Mouse (Mus musculus) olfactory bulb, adult 2 months (tissue): ENCODE data around the gene Zfp120. TPM values are rescaled to one million over a fixed set of nuclear protein-coding genes. Genes with fewer than 3 reads are reported as not detected.
"Not testable (repeated sequence)": the region's sequence is repeated elsewhere in the genome, so short reads cannot be mapped to it uniquely, and the experiment has no call there.

Source experiments
- H3K27ac ChIP-seq: fragments of 200-500 bp; 2 replicates; pipeline ENCODE4 v1.5.1; 2012; ENCODE audit warnings: low read depth, low read length; ENCODE audit not compliant: insufficient read depth
- H3K4me1 ChIP-seq: fragments of 200-500 bp; 2 replicates; pipeline ENCODE4 v1.6.1; 2012; ENCODE audit warnings: low read length; ENCODE audit not compliant: control insufficient read depth, insufficient read depth
- H3K4me3 ChIP-seq: fragments of 200-500 bp; 2 replicates; pipeline ENCODE4 v1.5.1; 2012; ENCODE audit warnings: mild to moderate bottlenecking, low read depth, low read length, moderate library complexity; ENCODE audit not compliant: insufficient read depth
- CTCF ChIP-seq: fragments of 200-500 bp; IDR thresholded peaks from 2 replicates; pipeline ENCODE4 v1.5.1; 2012; ENCODE audit warnings: low read depth, mild to moderate bottlenecking, low read length, moderate library complexity; ENCODE audit not compliant: insufficient read depth
- POLR2A ChIP-seq: fragments of 200-500 bp; IDR thresholded peaks from 2 replicates; pipeline ENCODE4 v1.6.1; 2012; ENCODE audit warnings: mild to moderate bottlenecking, low read depth, low read length, moderate library complexity; ENCODE audit not compliant: insufficient read depth
- WGBS: fragments of 180-500 bp; shearing (Covaris S2); methylation state at CpG from one replicate; pipeline ENCODE4 v1.1.7; 2018; 5-methylcytosine and 5-hydroxymethylcytosine counted together
- polyA plus RNA-seq: library from polyadenylated mRNA; stranded (reverse); fragments of >200 nt; gene quantifications from 2 replicates; pipeline ENCODE4 v1.2.4, GENCODE M21; 2012; ENCODE audit warnings: low replicate concordance; ENCODE audit not compliant: missing spikeins, insufficient read depth, insufficient read length

The Zfp120 gene
- not detected in 2 replicates for polyA plus RNA-seq

DNA sequence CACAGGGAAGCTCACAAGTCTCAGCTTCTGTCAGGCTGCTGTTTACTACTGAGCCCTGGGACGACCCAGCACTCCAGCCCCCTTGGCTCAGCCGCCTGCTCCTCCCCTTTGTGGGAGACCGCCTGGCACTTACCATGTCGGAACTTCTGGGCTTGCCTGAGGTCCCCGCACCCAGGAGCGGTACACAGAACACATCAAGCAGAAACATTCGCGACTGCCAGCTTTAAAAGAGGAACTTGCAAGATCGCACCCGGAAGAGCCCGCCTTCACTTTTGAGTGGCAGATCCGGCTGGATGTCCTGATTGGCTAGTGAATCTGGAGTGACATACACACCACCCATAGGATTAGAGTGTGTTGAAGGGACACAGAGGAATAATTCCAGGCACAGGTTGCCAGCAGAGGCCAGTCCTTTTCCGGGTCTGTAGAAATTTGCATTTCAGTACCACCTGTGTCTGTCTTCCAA is at the start of gene Zfp120:
TSS of gene Zfp120 (minus strand) at position 274 of the 463 bp plus-strand sequence.
- no peak within 1 kb of the TSS; the same call in 1 of the 2 replicates for H3K27ac ChIP-seq
- WGBS = under 1% methylated on average over 13 of the region's 13 CpGs

DNA sequence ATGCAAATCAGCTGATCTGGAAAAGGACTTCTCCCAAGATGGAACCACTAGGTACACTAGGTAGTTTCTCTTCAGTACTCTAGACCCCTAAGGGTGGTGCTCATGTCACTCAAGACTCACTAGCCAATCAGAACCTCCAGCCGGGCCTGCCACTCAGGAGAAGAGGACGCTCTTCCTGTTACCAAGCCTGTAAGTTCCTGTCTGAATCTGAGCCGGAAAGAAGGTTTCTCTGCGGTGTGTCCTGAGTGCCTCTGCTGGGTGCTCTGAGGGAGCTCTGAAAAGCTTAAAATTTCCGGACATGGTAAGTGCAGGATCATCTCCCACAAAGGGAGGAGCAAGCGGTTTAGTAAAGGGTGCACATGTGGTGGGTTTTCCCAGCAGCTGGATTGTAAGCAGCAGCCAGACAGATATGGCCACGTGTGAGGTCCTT is 45.1 kb upstream of the Zfp120 start, which contains the start of gene Gm14139:
TSS of gene Gm14139 (plus strand) at position 186 of the 430 bp plus-strand sequence.
- not testable (repeated sequence) for H3K27ac ChIP-seq, H3K4me3 ChIP-seq, H3K4me1 ChIP-seq
- WGBS = 82% methylated on average over 7 of the region's 7 CpGs

More for the DNA sequence above, at the start of gene Zfp120:
- H3K4me1 ChIP-seq = 0 out of 2 replicates have a peak, but pooled peaks cover 2% of the 10 kb centered on the region
- peak within 1 kb of the TSS; percentile 82 for H3K4me3 ChIP-seq
- TF ChIP-seq POLR2A (peak; percentile 29; the same call in 1 of the 2 replicates), CTCF (no peak)

DNA sequence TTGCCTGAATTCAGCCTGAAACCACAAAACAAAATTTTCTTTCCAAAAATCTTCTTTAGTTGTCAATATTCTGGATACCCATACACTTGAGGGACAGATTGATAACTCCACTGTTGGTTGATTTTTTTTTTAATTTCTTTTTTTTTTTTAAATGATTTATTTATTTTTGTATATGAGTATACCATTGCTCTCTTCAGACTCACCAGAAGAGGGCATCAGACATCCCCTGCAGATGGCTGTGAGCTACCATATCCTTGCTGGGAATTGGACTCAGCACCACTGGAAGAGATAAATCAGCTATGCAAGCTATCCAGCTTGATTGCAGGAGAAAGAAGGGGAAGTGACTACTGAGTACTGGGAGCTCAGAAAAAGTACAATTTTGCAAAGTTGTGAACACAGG is 44.5 kb upstream of the Zfp120 start:
- not testable (repeated sequence) for H3K27ac ChIP-seq, H3K4me3 ChIP-seq, H3K4me1 ChIP-seq

DNA sequence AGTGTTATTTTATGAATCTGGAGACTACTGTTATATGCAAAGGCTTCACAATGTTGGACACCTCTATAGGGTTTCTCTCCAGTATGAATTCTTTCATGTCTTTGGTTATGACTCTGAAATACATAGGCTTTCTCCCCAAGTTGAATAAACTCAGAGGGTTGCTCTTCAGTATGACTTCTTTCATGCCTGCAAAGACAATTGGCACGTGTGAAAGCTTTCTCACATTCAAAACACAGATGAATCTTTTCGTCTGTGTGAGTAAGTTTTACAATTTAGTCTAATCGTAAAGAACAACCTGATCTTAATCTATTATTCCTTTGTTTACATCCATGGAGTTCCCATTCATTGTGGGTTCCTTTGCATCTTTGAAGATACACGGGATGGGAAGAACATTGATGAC is 43.1 kb upstream of the Zfp120 start, which contains the start of gene Gm10770:
TSS of gene Gm10770 (minus strand) at position 101 of the 400 bp plus-strand sequence.
- not testable (repeated sequence) for H3K4me3 ChIP-seq, H3K27ac ChIP-seq, H3K4me1 ChIP-seq
- WGBS = 78% methylated on average over 4 of the region's 4 CpGs

DNA sequence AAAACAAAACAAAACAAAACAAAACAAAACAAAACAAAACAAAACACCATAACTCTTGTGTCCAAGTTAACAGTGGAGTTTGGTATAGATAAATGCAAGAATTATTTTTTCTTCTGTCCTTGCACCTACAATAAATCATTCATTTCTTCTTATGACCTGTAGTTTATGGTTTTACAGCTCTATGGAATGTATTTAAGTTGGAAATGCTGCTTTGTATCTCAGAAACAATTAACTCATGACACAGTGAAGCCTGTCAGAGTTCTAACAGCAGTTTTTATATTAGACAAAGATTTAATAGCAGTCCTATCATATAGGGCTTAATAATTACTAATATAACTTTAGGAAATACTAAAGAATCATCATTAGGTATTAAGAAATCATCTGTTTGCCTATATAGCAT is 37.3 kb upstream of the Zfp120 start:
- Histone ChIP-seq H3K4me3 (no peak overlapping the region), H3K27ac (no peak overlapping the region), H3K4me1 (no peaks in the 10 kb centered on the region)
- TF ChIP-seq CTCF (no peak), POLR2A (no peak)

DNA sequence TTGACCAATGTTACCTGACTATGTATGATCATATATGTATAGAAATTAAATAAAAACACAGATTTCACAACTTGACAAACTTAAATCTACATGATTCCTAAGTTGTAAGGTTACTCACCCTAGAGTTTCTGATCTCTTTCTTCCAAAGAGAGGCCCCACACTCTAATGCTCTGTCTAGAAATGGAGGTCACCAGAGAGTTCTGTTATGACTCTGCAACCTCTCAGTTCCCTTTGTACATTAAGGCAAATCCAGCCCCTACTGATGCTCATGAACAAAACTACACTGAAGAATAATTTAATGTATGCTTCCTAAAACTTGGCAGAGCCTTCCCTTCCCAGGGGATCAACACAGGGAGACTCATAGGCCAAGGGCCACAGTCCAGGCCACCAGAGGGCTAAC is 30.2 kb upstream of the Zfp120 start:
- no peak overlapping the region for H3K27ac ChIP-seq
- no peak overlapping the region for H3K4me3 ChIP-seq
- no peaks in the 10 kb centered on the region for H3K4me1 ChIP-seq
- TF ChIP-seq CTCF = no peak
- TF ChIP-seq POLR2A = no peak

DNA sequence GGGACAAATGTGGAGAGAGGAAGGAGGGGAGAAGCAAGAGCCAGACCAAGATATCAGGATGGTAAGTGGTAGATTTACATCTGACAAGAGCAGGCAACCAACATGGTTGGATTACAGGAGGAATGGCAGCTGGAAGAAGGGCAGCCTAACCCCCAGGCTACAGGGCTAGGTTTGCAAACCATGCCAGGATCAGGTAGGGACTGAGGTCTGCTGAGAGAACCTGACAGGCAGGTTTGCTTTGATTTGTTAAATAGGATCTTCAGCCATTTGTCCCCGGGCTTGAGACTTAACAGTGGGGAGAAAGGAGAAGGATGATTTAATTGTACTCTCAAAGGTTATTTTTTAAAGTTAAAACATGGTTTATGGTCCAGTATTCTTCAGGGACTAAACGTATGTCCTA is 3.7 kb downstream of the Zfp120 start:
- no peak for TF ChIP-seq CTCF
- no peak for TF ChIP-seq POLR2A
- 89% methylated on average over 2 of the region's 2 CpGs for WGBS

DNA sequence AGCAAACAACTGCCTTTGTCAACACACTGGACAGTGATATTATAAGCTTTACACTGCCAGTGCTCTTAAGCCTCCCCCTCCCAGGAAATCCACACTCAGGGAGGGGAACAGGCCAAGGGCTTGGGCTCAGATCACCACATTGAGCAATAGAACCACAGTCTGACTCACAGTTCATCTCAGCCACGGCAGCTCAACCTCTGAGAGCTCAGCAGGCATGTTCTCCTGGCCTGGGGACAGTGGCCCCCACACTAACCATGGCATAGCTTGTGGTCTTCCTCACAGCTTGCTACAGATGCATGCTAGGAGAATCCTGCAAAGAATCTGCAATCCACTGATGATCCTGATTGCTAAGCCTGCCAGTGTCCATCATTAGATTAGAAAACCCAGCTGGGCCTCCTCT is 4.5 kb downstream of the Zfp120 start:
- not testable (repeated sequence) for H3K27ac ChIP-seq, H3K4me3 ChIP-seq, H3K4me1 ChIP-seq
- 74% methylated on average over 1 of the region's 1 CpGs for WGBS

More for the DNA sequence above, 3.7 kb downstream of the Zfp120 start:
- Histone ChIP-seq H3K27ac (no peak overlapping the region), H3K4me3 (no peak overlapping the region), H3K4me1 (0 out of 2 replicates have a peak, but pooled peaks cover 2% of the 10 kb centered on the region)

DNA sequence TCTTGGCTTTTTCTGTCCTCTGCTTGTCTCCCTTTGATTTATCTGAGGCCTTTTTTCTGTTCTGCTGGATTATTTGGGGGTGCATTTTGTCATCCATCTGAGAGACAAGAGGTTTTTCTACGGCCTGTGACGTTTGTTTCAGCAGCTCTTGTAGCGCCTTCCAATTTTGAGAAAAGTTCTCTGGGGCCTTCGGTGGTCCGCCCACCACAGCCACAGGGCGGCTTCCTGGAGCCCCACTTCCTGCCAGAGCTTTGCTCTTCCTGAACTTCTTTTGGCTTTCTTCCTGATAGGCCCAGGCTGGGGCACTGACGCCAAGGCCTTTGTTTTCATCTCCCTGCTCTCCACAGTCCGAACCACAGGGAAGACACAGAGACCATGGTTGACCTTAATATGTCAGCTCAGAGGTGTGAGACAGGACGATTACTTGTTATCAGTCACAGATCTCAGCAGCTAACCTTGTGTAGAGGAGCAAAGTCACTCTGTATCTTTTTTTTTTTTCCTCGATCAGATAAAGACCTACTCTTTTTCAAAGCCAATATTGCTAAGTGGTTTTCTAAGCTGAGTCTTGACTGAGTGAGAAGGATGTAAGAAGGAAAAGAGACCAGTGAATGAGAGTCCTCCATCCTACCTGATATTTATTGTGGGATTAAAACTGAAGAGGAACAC is 25.1 kb downstream of the Zfp120 start:
- Histone ChIP-seq H3K4me3 (no peak overlapping the region), H3K4me1 (no peaks in the 10 kb centered on the region), H3K27ac (no peak overlapping the region)
- 91% methylated on average over 10 of the region's 10 CpGs for WGBS
- no peak for TF ChIP-seq POLR2A
- no peak for TF ChIP-seq CTCF

DNA sequence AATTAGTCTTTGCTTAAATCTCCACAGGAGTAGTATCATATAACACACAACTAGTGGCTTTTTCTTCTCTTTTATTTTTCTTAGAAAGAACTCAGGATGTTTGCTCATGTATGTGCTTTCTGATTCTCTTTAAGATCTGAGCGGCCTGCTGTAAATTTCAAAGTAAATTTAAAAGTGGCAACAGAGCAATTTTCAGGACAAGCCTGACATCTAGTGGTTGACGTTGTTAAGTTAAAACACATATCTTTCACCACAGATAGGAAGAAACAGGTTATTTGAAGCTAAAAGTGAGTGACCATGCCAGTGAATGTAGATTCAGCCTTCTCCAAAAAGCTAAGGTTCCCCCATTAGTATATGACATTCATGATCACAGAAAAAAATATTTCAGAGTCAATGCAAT is 36.9 kb downstream of the Zfp120 start:
- not testable (repeated sequence) for H3K27ac ChIP-seq, H3K4me3 ChIP-seq, H3K4me1 ChIP-seq
- WGBS = 6% methylated on average over 2 of the region's 2 CpGs

Other genes with a start within 250 kb of the Zfp120 start
- gene Gm10770, start 43.0 kb upstream of the Zfp120 start, polyA plus RNA-seq = not detected in 2 replicates
- gene Gm14139, start 45.0 kb upstream of the Zfp120 start, polyA plus RNA-seq = not detected in 2 replicates
- gene Zfp937, start 81.4 kb upstream of the Zfp120 start, polyA plus RNA-seq = not detected in 2 replicates
- gene Gm21994, start 118.9 kb upstream of the Zfp120 start, polyA plus RNA-seq = not detected in 2 replicates
- gene Gm14124, start 120.8 kb upstream of the Zfp120 start, polyA plus RNA-seq = not detected in 2 replicates
- gene Gm10130, start 187.0 kb upstream of the Zfp120 start, polyA plus RNA-seq = not detected in 2 replicates
- not detected in 2 replicates for gene 3300002I08Rik, start 226.1 kb upstream of the Zfp120 start, polyA plus RNA-seq